Mouse (Mus musculus): ENCODE measurements around the gene Cbx2. TPM values are rescaled to one million over a fixed set of nuclear protein-coding genes. Genes with fewer than 3 reads are reported as not detected.

Cbx2 gene
- 10.2 TPM for polyA plus RNA-seq (2012; fragmentation: generic; extraction: Trizol)

DNA sequence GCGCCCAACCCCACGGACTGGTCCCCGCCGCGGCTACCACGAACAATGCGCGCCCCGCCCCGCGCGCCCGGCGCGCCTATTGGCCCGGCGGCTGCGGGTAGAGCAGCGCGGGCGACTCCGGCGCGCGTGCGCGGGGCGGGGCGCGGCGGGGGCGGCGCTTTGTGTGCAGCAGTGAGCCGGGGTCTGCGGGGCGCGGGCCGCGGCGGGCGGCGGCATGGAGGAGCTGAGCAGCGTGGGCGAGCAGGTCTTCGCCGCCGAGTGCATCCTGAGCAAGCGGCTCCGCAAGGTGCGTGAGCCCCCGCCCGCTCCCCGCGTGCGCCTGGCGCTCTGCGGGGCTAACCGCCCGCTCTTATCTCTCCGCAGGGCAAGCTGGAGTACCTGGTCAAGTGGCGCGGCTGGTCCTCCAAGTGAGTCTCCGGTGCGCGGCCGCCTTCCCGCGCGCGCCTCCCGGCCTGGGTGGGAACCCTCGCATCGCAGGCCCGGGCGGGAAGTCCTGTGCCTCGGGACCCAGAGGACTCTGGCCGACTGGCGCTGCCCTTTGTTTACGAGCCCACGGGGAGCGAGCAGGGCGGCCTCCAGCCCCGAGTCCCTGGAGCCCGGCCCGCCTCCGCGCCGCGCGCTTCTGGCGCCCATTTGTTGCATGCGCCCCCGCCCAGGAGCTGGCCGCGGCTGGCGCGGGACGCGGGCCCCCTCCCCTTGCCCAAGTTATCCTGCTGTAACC is at the start of gene Cbx2:
TSS of gene Cbx2 (plus strand) at position 68 of the 721 bp plus-strand sequence.
- H3ac ChIP-seq (ENCODE audit: control insufficient read depth, insufficient read length): peak within 1 kb of the TSS; percentile 54
- H3K4me2 ChIP-seq (ENCODE audit: low read depth): peak within 1 kb of the TSS; percentile 88

DNA sequence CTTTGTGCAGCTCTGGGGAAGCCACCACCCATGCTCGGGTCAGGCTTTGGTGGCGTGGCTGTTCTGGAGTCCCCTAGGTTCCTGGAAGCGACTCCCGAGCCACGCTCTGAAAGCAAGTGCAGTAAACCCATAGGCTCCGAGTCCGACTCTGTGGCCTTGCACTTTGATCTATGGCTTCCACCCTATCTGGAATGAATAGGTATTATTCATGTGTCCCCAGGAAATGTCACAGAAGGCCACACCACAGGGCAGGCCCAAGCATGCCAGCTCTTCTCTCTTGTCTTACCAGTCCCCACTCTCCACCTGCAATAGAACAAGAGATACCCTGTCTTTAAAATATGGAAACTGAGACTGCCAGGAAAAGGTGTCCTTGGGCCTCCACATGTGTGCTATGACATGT is 48.4 kb upstream of the Cbx2 start:
- peaks cover 60% of the 10 kb centered on the region for H3K27me3 ChIP-seq (ENCODE audit: control insufficient read depth, insufficient read depth, insufficient read length)
- H3K79me2 ChIP-seq (ENCODE audit: control insufficient read depth, insufficient read depth): no peaks in the 10 kb centered on the region
- H3K4me2 ChIP-seq (ENCODE audit: low read depth): no peak overlapping the region
- no peak overlapping the region for H3ac ChIP-seq (ENCODE audit: control insufficient read depth, insufficient read length)
- no peaks in the 10 kb centered on the region for H3K36me3 ChIP-seq (ENCODE audit: control insufficient read depth, insufficient read depth)
- H3K4me3 ChIP-seq: no peak overlapping the region
- TF ChIP-seq MYOG (IDR thresholded peaks at IDR 0.05; ENCODE audit: control insufficient read depth in 1 of 3, insufficient read depth in 1 of 3, insufficient read length in 2 of 3, low read depth in 2 of 3) (no peak), POLR2A (IDR thresholded peaks at IDR 0.05; ENCODE audit: insufficient read length, low read depth) (no peak), SRF (IDR thresholded peaks at IDR 0.05; ENCODE audit: control insufficient read depth, insufficient read length, low read depth) (no peak), E2F4 (IDR thresholded peaks at IDR 0.05; ENCODE audit: insufficient read depth) (no peak), TCF12 (IDR thresholded peaks at IDR 0.05; ENCODE audit: insufficient read depth, poor library complexity, severe bottlenecking) (no peak), TCF3 (IDR thresholded peaks at IDR 0.05; ENCODE audit: insufficient read length, low read depth) (no peak), CEBPB (IDR thresholded peaks at IDR 0.05; ENCODE audit: insufficient read depth, poor library complexity, severe bottlenecking) (no peak), POLR2AphosphoS2 (IDR thresholded peaks at IDR 0.05; ENCODE audit: insufficient read length, low read depth) (no peak), REST (IDR thresholded peaks at IDR 0.05; ENCODE audit: insufficient read depth, insufficient read length) (no peak), MAX (IDR thresholded peaks at IDR 0.05; ENCODE audit: low read depth) (no peak), USF1 (IDR thresholded peaks at IDR 0.05; ENCODE audit: low read depth) (no peak), MYOD1 (IDR thresholded peaks at IDR 0.05; ENCODE audit: control insufficient read depth in 1 of 3, insufficient read length in 2 of 3, low read depth in 2 of 3) (no peak)

More for the DNA sequence above, at the start of gene Cbx2:
- Histone ChIP-seq H3K36me3 (ENCODE audit: control insufficient read depth, insufficient read depth) (peaks cover 4% of the 10 kb centered on the region), H3K27me3 (ENCODE audit: control insufficient read depth, insufficient read depth, insufficient read length) (no peaks in the 10 kb centered on the region), H3K4me3 (peak within 1 kb of the TSS; percentile 57), H3K79me2 (ENCODE audit: control insufficient read depth, insufficient read depth) (peaks cover 20% of the 10 kb centered on the region)
- TF ChIP-seq POLR2AphosphoS2 (IDR thresholded peaks at IDR 0.05; ENCODE audit: insufficient read length, low read depth) (peak; percentile 61), MYOD1 (IDR thresholded peaks at IDR 0.05; ENCODE audit: control insufficient read depth in 1 of 3, insufficient read length in 2 of 3, low read depth in 2 of 3) (peak in 1 of 3 experiments; percentile 5), SRF (IDR thresholded peaks at IDR 0.05; ENCODE audit: control insufficient read depth, insufficient read length, low read depth) (no peak), CEBPB (IDR thresholded peaks at IDR 0.05; ENCODE audit: insufficient read depth, poor library complexity, severe bottlenecking) (no peak), MYOG (IDR thresholded peaks at IDR 0.05; ENCODE audit: control insufficient read depth in 1 of 3, insufficient read depth in 1 of 3, insufficient read length in 2 of 3, low read depth in 2 of 3) (peak in 2 of 3 experiments; percentile 10 to 36), REST (IDR thresholded peaks at IDR 0.05; ENCODE audit: insufficient read depth, insufficient read length) (no peak), MAX (IDR thresholded peaks at IDR 0.05; ENCODE audit: low read depth) (no peak), POLR2A (IDR thresholded peaks at IDR 0.05; ENCODE audit: insufficient read length, low read depth) (peak; percentile 88), TCF12 (IDR thresholded peaks at IDR 0.05; ENCODE audit: insufficient read depth, poor library complexity, severe bottlenecking) (no peak), E2F4 (IDR thresholded peaks at IDR 0.05; ENCODE audit: insufficient read depth) (peak; percentile 36)

DNA sequence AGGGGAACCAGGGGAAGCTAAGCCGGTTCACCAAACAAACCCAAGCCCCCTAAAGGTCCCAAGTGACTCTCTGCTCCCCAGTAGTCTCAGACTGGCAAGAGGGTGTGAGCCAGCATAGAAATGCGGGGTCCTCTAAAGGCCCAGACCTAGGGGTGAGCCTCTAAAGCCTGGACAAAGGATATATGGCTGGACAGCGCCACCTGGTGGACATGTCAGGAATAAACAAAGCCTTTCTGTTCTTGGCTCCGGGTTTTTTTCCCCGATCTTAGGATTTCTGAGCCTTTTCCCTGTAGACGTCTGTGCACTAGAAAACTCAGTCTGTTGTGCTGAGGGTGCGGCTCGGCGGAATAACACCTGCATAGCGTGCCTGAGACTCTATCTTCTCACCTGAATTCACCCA is 47.3 kb upstream of the Cbx2 start:
- H3K4me2 ChIP-seq (ENCODE audit: low read depth): no peak overlapping the region
- no peak overlapping the region for H3ac ChIP-seq (ENCODE audit: control insufficient read depth, insufficient read length)
- no peaks in the 10 kb centered on the region for H3K36me3 ChIP-seq (ENCODE audit: control insufficient read depth, insufficient read depth)
- TF ChIP-seq POLR2AphosphoS2 (IDR thresholded peaks at IDR 0.05; ENCODE audit: insufficient read length, low read depth) (no peak), TCF3 (IDR thresholded peaks at IDR 0.05; ENCODE audit: insufficient read length, low read depth) (no peak), POLR2A (IDR thresholded peaks at IDR 0.05; ENCODE audit: insufficient read length, low read depth) (no peak), REST (IDR thresholded peaks at IDR 0.05; ENCODE audit: insufficient read depth, insufficient read length) (no peak), TCF12 (IDR thresholded peaks at IDR 0.05; ENCODE audit: insufficient read depth, poor library complexity, severe bottlenecking) (no peak), USF1 (IDR thresholded peaks at IDR 0.05; ENCODE audit: low read depth) (no peak), E2F4 (IDR thresholded peaks at IDR 0.05; ENCODE audit: insufficient read depth) (no peak), CEBPB (IDR thresholded peaks at IDR 0.05; ENCODE audit: insufficient read depth, poor library complexity, severe bottlenecking) (no peak), SRF (IDR thresholded peaks at IDR 0.05; ENCODE audit: control insufficient read depth, insufficient read length, low read depth) (no peak), MYOG (IDR thresholded peaks at IDR 0.05; ENCODE audit: control insufficient read depth in 1 of 3, insufficient read depth in 1 of 3, insufficient read length in 2 of 3, low read depth in 2 of 3) (no peak), MYOD1 (IDR thresholded peaks at IDR 0.05; ENCODE audit: control insufficient read depth in 1 of 3, insufficient read length in 2 of 3, low read depth in 2 of 3) (no peak), MAX (IDR thresholded peaks at IDR 0.05; ENCODE audit: low read depth) (no peak)
- H3K27me3 ChIP-seq (ENCODE audit: control insufficient read depth, insufficient read depth, insufficient read length): peaks cover 59% of the 10 kb centered on the region
- no peak overlapping the region for H3K4me3 ChIP-seq
- H3K79me2 ChIP-seq (ENCODE audit: control insufficient read depth, insufficient read depth): no peaks in the 10 kb centered on the region

DNA sequence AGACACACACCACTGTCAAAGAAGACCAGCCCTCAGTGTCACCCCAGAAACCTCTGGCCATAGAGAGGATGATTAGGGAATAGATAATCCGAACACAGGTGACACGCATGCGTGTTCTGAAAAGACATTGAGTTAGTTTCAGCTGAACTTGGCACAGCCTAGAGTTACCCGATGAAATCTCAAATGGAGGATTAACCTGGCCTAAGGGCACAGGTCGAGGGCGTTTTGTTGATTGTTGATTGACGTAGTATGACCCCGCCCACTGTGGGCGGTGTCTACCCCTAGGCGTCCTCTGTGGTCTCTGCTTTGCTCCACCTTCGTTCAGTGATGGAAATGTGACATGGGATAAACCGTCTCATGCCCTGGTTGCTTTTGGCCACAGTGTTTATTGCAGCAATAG is 46.8 kb upstream of the Cbx2 start:
- Histone ChIP-seq H3K36me3 (ENCODE audit: control insufficient read depth, insufficient read depth) (no peaks in the 10 kb centered on the region), H3ac (ENCODE audit: control insufficient read depth, insufficient read length) (no peak overlapping the region), H3K27me3 (ENCODE audit: control insufficient read depth, insufficient read depth, insufficient read length) (peaks cover 57% of the 10 kb centered on the region), H3K4me3 (no peak overlapping the region), H3K79me2 (ENCODE audit: control insufficient read depth, insufficient read depth) (no peaks in the 10 kb centered on the region), H3K4me2 (ENCODE audit: low read depth) (no peak overlapping the region)
- TF ChIP-seq USF1 (IDR thresholded peaks at IDR 0.05; ENCODE audit: low read depth): no peak

DNA sequence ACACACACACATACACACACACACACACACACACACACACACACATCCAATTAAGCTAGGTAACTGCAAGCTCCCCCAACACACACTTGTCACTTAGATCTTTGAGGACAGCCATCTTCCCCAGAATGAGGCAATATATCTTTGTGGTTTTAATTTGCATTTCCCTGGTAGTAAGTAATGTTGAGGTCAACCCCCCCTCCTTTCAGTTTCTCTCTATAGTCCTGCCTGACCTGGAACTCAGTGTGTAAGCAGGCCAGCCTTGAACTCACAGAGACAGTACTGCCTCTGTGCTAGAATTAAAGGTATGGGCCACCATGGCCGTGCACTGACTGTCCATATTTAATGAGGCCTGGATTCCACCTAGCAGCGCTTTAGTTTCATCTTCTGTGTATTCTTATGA is 42.4 kb upstream of the Cbx2 start:
- Histone ChIP-seq H3K4me2 (ENCODE audit: low read depth) (peak overlapping the region; percentile 22), H3K36me3 (ENCODE audit: control insufficient read depth, insufficient read depth) (no peaks in the 10 kb centered on the region), H3K79me2 (ENCODE audit: control insufficient read depth, insufficient read depth) (no peaks in the 10 kb centered on the region), H3ac (ENCODE audit: control insufficient read depth, insufficient read length) (no peak overlapping the region), H3K4me3 (no peak overlapping the region), H3K27me3 (ENCODE audit: control insufficient read depth, insufficient read depth, insufficient read length) (peaks cover 38% of the 10 kb centered on the region)
- TF ChIP-seq MYOD1 (IDR thresholded peaks at IDR 0.05; ENCODE audit: control insufficient read depth in 1 of 3, insufficient read length in 2 of 3, low read depth in 2 of 3) (no peak), MAX (IDR thresholded peaks at IDR 0.05; ENCODE audit: low read depth) (no peak), MYOG (IDR thresholded peaks at IDR 0.05; ENCODE audit: control insufficient read depth in 1 of 3, insufficient read depth in 1 of 3, insufficient read length in 2 of 3, low read depth in 2 of 3) (no peak), TCF12 (IDR thresholded peaks at IDR 0.05; ENCODE audit: insufficient read depth, poor library complexity, severe bottlenecking) (no peak), E2F4 (IDR thresholded peaks at IDR 0.05; ENCODE audit: insufficient read depth) (no peak), TCF3 (IDR thresholded peaks at IDR 0.05; ENCODE audit: insufficient read length, low read depth) (no peak), CEBPB (IDR thresholded peaks at IDR 0.05; ENCODE audit: insufficient read depth, poor library complexity, severe bottlenecking) (no peak), USF1 (IDR thresholded peaks at IDR 0.05; ENCODE audit: low read depth) (no peak), REST (IDR thresholded peaks at IDR 0.05; ENCODE audit: insufficient read depth, insufficient read length) (no peak), POLR2AphosphoS2 (IDR thresholded peaks at IDR 0.05; ENCODE audit: insufficient read length, low read depth) (no peak), SRF (IDR thresholded peaks at IDR 0.05; ENCODE audit: control insufficient read depth, insufficient read length, low read depth) (no peak)
